Mouse (Mus musculus): ENCODE measurements around the gene Atl2.

DNA sequence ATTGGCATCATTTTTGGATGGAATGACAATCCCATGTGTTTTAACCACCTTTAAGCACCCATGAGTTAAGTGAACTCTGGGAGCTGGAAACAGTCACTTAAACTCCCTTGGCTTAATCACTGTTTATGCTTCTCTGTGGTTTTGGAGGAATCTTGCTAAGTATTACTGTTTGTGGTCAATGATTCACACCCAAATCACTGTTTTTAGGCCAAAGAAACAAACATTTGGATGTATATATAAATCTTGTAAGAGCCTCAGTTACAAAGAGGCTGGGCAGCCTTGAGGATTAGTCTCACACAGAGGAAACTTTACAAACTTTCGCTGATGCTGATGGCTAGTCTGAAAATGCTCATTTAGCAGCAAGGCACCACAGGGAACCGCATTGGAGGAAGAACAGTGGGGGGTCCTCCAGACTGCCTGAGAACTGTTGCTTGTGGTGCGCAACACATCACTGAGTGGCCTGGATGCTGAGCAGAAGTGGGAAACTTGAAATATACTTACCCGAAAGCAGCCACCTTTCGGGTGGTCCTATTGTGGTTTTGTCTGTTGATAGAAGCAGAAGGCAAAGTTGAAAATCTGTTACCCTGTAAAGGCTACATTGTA lies 36.9 kb upstream of the Atl2 start:
- TF ChIP-seq CTCF (IDR thresholded peaks at IDR 0.05; ENCODE audit: extremely low read depth, insufficient read depth, insufficient read length, insufficient replicate concordance) (no peak), POLR2A (IDR thresholded peaks at IDR 0.05; ENCODE audit: low read depth, low read length) (no peak)
